Mouse (Mus musculus) kidney, postnatal 0 days (tissue): ENCODE data around the gene Rgs6. TPM values are rescaled to one million over a fixed set of nuclear protein-coding genes. Genes with fewer than 3 reads are reported as not detected.

ENCODE experiments used
- ATAC-seq: fragments of 200-750 bp; cut with Nextera tagmentation; replicated peaks from 2 replicates; pipeline ENCODE4 v1.8.0; 2017; ENCODE audit warnings: low read depth, moderate number of reproducible peaks, moderate TSS enrichment, moderate library complexity; ENCODE audit not compliant: low FRiP score
- DNase-seq: peaks from one replicate; pipeline ENCODE4 v3.0.0-alpha.2; 2016; ENCODE audit warnings: low spot score
- H3K27ac ChIP-seq: fragments of 300-500 bp; sonication (generic); 2 replicates; pipeline ENCODE4 v1.5.1; 2014; ENCODE audit warnings: mild to moderate bottlenecking
- H3K27me3 ChIP-seq: fragments of 300-500 bp; sonication (generic); 2 replicates; pipeline ENCODE4 v1.6.1; 2014; ENCODE audit warnings: low read length, mixed read lengths; ENCODE audit not compliant: insufficient read depth
- H3K36me3 ChIP-seq: fragments of 300-500 bp; sonication (generic); 2 replicates; pipeline ENCODE4 v1.6.1; 2014; ENCODE audit warnings: low read length, mixed read lengths; ENCODE audit not compliant: insufficient read depth
- H3K4me1 ChIP-seq: fragments of 300-500 bp; sonication (generic); replicated peaks from 2 replicates; pipeline ENCODE4 v1.6.1; 2014; ENCODE audit warnings: antibody characterized with exemption, low read length, mixed read lengths; ENCODE audit not compliant: insufficient read depth
- H3K4me2 ChIP-seq: fragments of 300-500 bp; sonication (generic); 2 replicates; pipeline ENCODE4 v1.6.1; 2014; ENCODE audit warnings: mild to moderate bottlenecking, low read length, moderate library complexity, mixed read lengths
- H3K4me3 ChIP-seq: fragments of 300-500 bp; sonication (generic); replicated peaks from 2 replicates; pipeline ENCODE4 v1.5.1; 2014; ENCODE audit warnings: low read depth, low read length
- H3K9ac ChIP-seq: fragments of 300-500 bp; sonication (generic); 2 replicates; pipeline ENCODE4 v1.6.1; 2014; ENCODE audit warnings: low read depth, low read length
- H3K9me3 ChIP-seq: fragments of 300-500 bp; sonication (generic); replicated peaks from 2 replicates; pipeline ENCODE4 v1.6.1; 2016; ENCODE audit warnings: low read length, inconsistent platforms, mixed read lengths
- CTCF ChIP-seq: IDR thresholded peaks from 2 replicates; pipeline ENCODE4 v1.5.1; 2016; ENCODE audit warnings: antibody characterized with exemption, low read depth, mild to moderate bottlenecking, moderate library complexity
- WGBS: fragments of 180-500 bp; shearing (Covaris S2); extraction: QIAGEN DNeasy Blood & Tissue Kit; methylation state at CpG from one replicate; pipeline ENCODE4 v1.1.7; 2014; 5-methylcytosine and 5-hydroxymethylcytosine counted together
- polyA plus RNA-seq: library from polyadenylated mRNA; unstranded; fragments of >200 nt; fragmentation: Nextera tagmentation; extraction: Ambion mirVana; gene quantifications from 2 replicates; pipeline ENCODE4 v1.2.1, GENCODE M21; 2015

Gene Rgs6
- polyA plus RNA-seq, 1 experiment from 2014 or later: 2.2 TPM

DNA sequence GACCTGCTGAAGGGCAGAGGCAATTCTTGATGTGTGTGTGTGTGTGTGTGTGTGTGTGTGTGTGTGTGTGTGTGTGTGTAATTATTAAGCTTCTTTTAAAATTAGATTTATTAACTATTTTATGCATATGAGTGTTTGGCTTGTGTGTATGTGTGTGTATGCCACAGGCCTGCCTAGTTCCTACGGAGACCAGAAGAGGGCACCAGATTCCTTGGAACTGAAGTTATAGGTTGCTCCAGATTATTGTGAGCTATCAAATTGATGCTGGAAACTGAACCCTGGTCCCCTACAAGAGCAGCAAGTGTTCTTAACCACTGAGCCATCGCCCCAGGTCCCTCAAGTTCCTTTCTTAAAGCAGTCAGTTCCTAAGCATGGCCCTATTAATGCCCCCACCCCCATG lies 511.8 kb downstream of the Rgs6 start:
- Histone ChIP-seq H3K27ac (no peak overlapping the region), H3K36me3 (no peaks in the 10 kb centered on the region), H3K4me1 (no peaks in the 10 kb centered on the region), H3K27me3 (no peaks in the 10 kb centered on the region), H3K4me3 (no peak overlapping the region), H3K9me3 (no peaks in the 10 kb centered on the region), H3K9ac (no peak overlapping the region), H3K4me2 (no peak overlapping the region)
- DNase-seq (no peak), ATAC-seq (no peak)
- TF ChIP-seq CTCF: peak; percentile 30; the same call in 1 of the 2 replicates
- WGBS: 95% methylated on average over 2 of the region's 2 CpGs

DNA sequence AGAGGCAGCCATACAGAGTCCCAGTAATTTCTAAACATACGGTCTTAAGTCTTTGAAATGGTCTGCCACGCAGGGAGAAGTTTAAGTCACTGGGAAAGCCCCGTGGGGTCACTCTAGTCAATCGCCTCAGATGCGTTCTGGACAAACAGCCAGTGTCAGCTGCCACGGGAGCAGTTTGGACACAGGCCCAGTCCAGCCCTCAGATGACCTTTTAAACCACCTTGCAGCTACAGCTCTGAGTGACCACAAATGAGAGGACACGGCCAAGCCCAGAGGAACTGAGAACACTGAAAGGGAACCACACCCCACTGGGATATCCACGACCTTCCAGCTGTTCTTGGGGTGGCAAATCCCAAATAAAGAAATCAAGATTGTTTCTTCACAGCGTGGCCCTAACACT lies 512.3 kb downstream of the Rgs6 start:
- no peak overlapping the region for H3K4me2 ChIP-seq
- no peaks in the 10 kb centered on the region for H3K27me3 ChIP-seq
- ATAC-seq: no peak

DNA sequence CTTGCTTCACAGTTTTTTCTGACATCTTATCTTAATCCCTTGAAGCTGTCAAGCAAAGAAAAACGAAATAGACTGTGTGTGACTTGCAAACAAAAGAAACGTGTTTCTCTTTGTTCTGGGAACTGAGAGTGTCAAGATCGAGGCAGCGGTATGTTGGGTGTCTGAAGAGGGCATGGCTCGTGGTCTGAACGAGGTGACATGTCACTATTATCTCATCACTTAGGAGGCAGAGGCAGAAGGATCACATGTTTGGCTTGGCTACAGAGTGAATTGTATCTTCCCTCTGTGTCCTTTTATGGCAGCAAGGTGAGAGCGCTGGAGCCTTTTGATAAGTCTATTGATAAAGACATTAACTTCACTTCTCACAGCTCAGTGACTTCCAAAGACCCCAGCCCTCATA lies 512.8 kb downstream of the Rgs6 start:
- Histone ChIP-seq H3K4me3 (no peak overlapping the region), H3K27ac (no peak overlapping the region), H3K4me1 (no peaks in the 10 kb centered on the region), H3K9me3 (no peaks in the 10 kb centered on the region), H3K4me2 (no peak overlapping the region), H3K36me3 (no peaks in the 10 kb centered on the region), H3K27me3 (no peaks in the 10 kb centered on the region), H3K9ac (no peak overlapping the region)
- ATAC-seq: no peak
- DNase-seq: no peak
- 76% methylated on average over 7 of the region's 7 CpGs for WGBS
- no peak for TF ChIP-seq CTCF

More for the DNA sequence above, 512.3 kb downstream of the Rgs6 start:
- H3K4me3 ChIP-seq: no peak overlapping the region
- TF ChIP-seq CTCF: no peak
- 66% methylated on average over 9 of the region's 9 CpGs for WGBS
- DNase-seq: no peak
- H3K9me3 ChIP-seq: no peaks in the 10 kb centered on the region
- H3K4me1 ChIP-seq: no peaks in the 10 kb centered on the region
- H3K27ac ChIP-seq: no peak overlapping the region
- no peaks in the 10 kb centered on the region for H3K36me3 ChIP-seq
- no peak overlapping the region for H3K9ac ChIP-seq

DNA sequence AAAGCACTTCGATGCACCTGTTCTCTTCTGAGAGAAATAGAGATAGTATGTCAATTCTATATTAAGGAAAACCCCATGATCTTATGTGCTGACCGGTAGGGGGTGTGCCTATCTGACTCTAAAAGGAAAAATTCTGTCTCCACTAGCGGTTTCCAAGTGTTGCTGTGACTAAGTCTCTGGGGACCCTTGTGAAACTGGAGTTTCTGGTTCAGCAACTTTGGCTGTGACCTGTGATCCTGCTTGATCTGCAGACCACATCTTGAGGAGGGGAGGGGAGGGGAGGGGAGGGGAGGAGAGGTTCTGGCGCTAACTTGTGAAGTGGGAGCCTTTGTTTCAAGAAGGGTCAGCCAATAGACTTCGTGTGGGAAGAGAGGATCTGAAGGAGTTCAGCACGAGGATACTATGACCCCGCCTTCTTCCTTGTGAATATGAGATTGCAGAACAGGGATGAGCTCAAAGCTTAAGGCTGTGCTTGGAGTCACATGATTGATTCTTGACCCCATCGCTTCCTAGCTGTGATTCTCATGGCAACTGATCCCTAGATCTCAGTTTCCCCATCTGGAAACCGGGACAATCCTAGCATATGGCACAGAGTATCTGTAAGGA lies 517.5 kb downstream of the Rgs6 start:
- peak; percentile 25; the same call in 1 of the 2 replicates for TF ChIP-seq CTCF
- Histone ChIP-seq H3K27ac (no peak overlapping the region), H3K9me3 (no peaks in the 10 kb centered on the region), H3K9ac (no peak overlapping the region), H3K4me1 (no peaks in the 10 kb centered on the region), H3K4me3 (no peak overlapping the region), H3K27me3 (no peaks in the 10 kb centered on the region), H3K36me3 (no peaks in the 10 kb centered on the region), H3K4me2 (no peak overlapping the region)
- no peak for ATAC-seq
- peak; percentile 25 for DNase-seq
- 38% methylated on average over 9 of the region's 9 CpGs for WGBS

DNA sequence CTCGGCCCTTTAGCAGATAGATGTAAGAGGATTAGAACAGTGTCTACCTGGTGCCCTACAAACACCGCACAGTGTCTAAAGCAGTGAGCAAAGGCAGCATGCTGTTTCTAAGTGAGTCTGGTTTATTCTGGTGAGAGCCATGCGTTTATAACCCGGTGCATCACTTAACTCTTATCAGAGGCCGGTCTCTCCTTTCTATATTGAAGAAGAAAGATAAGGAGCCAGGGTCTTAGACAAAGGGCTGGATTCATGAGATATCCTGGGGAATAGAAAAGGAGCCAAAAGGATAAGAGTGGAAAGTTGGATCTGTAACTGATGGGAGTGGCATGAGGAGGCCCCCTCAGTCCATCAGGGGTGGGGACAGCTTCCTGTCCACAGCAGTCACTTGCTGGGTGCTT lies 518.0 kb downstream of the Rgs6 start:
- ATAC-seq: no peak
- H3K4me2 ChIP-seq: no peak overlapping the region

DNA sequence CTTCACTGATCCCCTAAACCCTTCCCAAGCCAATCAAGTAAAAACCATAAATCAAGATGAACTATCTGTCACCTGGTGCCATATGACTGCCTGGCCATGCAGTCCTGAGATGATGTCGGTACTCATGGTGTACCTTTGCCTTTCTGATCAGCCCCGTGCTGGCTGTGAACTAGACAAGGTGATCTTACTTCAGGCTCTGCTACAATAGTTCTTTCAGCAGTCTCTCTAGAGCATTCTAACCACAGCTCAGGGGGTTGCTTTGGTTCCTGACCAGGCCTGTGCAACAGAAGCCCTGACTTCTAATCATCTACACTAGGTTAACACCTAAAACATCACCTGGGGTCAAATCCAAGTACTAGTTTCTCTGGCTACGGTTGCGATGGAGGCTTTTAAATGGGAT lies 521.4 kb downstream of the Rgs6 start:
- no peak overlapping the region for H3K9ac ChIP-seq
- H3K27me3 ChIP-seq: no peaks in the 10 kb centered on the region
- no peak for TF ChIP-seq CTCF
- H3K4me3 ChIP-seq: no peak overlapping the region
- DNase-seq (no peak), ATAC-seq (no peak)
- no peak overlapping the region for H3K27ac ChIP-seq
- H3K36me3 ChIP-seq: no peaks in the 10 kb centered on the region
- H3K9me3 ChIP-seq: no peaks in the 10 kb centered on the region
- 82% methylated on average over 4 of the region's 4 CpGs for WGBS
- H3K4me2 ChIP-seq: no peak overlapping the region
- H3K4me1 ChIP-seq: no peaks in the 10 kb centered on the region

More for the DNA sequence above, 518.0 kb downstream of the Rgs6 start:
- Histone ChIP-seq H3K9me3 (no peaks in the 10 kb centered on the region), H3K4me1 (no peaks in the 10 kb centered on the region), H3K9ac (no peak overlapping the region), H3K4me3 (no peak overlapping the region), H3K27me3 (no peaks in the 10 kb centered on the region), H3K36me3 (no peaks in the 10 kb centered on the region), H3K27ac (no peak overlapping the region)
- TF ChIP-seq CTCF: no peak
- 84% methylated on average over 5 of the region's 5 CpGs for WGBS
- DNase-seq: no peak
